Mouse (Mus musculus): Measurements from ENCODE around the gene Gm6096.
"Not testable (repeated sequence)": the region's sequence is repeated elsewhere in the genome, so short reads cannot be mapped to it uniquely, and the experiment has no call there.

Gene Gm6096

GRCm38 (mm10) chr7:34250738-34251137 is at the start of gene Gm6096:
TSS of gene Gm6096 (plus strand) at chr7:34251038.
- DNase-seq (ENCODE audit: low spot score in 2 of 2), result no peak

GRCm38 (mm10) chr7:34202147-34202546 is 48.7 kb upstream of the Gm6096 start:
- not testable (repeated sequence) for DNase-seq (ENCODE audit: low spot score in 2 of 2)

- DNase-seq (ENCODE audit: low spot score in 2 of 2), result no peak
These were observed 44.5 kb upstream of the Gm6096 start for GRCm38 (mm10) chr7:34206331-34206730.

GRCm38 (mm10) chr7:34208027-34208745 is 42.7 kb upstream of the Gm6096 start:
- no peak for DNase-seq (ENCODE audit: low spot score in 2 of 2)

GRCm38 (mm10) chr7:34213281-34213680 is 37.6 kb upstream of the Gm6096 start:
- no peak for DNase-seq (ENCODE audit: low spot score in 2 of 2)

- peak in 1 of 2 experiments; percentile 32 for DNase-seq (ENCODE audit: low spot score in 2 of 2)
These were observed 36.2 kb upstream of the Gm6096 start for GRCm38 (mm10) chr7:34214644-34215043.

- DNase-seq (ENCODE audit: low spot score in 2 of 2), result no peak
These were observed 35.4 kb upstream of the Gm6096 start for GRCm38 (mm10) chr7:34215481-34215880.

- no peak for DNase-seq (ENCODE audit: low spot score in 2 of 2)
These were observed 34.4 kb upstream of the Gm6096 start for GRCm38 (mm10) chr7:34216474-34216873.

GRCm38 (mm10) chr7:34218496-34218895 is 32.3 kb upstream of the Gm6096 start:
- DNase-seq (ENCODE audit: low spot score in 2 of 2), result no peak

GRCm38 (mm10) chr7:34221594-34222250 is 29.1 kb upstream of the Gm6096 start:
- DNase-seq (ENCODE audit: low spot score in 2 of 2), result no peak

- no peak for DNase-seq (ENCODE audit: low spot score in 2 of 2)
These were observed 28.5 kb upstream of the Gm6096 start for GRCm38 (mm10) chr7:34222340-34222739.

- DNase-seq (ENCODE audit: low spot score in 2 of 2), result no peak
These were observed 26.5 kb upstream of the Gm6096 start for GRCm38 (mm10) chr7:34224308-34224707.

- DNase-seq (ENCODE audit: low spot score in 2 of 2), result no peak
These were observed 24.8 kb upstream of the Gm6096 start for GRCm38 (mm10) chr7:34226086-34226485.

GRCm38 (mm10) chr7:34226846-34227245 is 24.0 kb upstream of the Gm6096 start:
- DNase-seq (ENCODE audit: low spot score in 2 of 2), result no peak

GRCm38 (mm10) chr7:34228641-34229040 is 22.2 kb upstream of the Gm6096 start:
- DNase-seq (ENCODE audit: low spot score in 2 of 2), result no peak

- DNase-seq (ENCODE audit: low spot score in 2 of 2), result peak in 1 of 2 experiments; percentile 26
These were observed 21.7 kb upstream of the Gm6096 start for GRCm38 (mm10) chr7:34229153-34229552.

GRCm38 (mm10) chr7:34229691-34230111 is 21.1 kb upstream of the Gm6096 start:
- peak; percentile 47 to 52 for DNase-seq (ENCODE audit: low spot score in 2 of 2)

GRCm38 (mm10) chr7:34230116-34230515 is 20.7 kb upstream of the Gm6096 start, which contains the start of gene Gpi1:
TSS of gene Gpi1 (minus strand) at chr7:34230336.
- DNase-seq (ENCODE audit: low spot score in 2 of 2), result peak; percentile 63 to 84

- DNase-seq (ENCODE audit: low spot score in 2 of 2), result no peak
These were observed 17.8 kb upstream of the Gm6096 start for GRCm38 (mm10) chr7:34232785-34233725.

- peak; percentile 90 to 98 for DNase-seq (ENCODE audit: low spot score in 2 of 2)
These were observed 16.8 kb upstream of the Gm6096 start for GRCm38 (mm10) chr7:34233909-34234609.
